Mouse (Mus musculus): ENCODE results near the gene Gm20931.
"Not testable (repeated sequence)": the region's sequence is repeated elsewhere in the genome, so short reads cannot be mapped to it uniquely, and the experiment has no call there.

Gene Gm20931

DNA sequence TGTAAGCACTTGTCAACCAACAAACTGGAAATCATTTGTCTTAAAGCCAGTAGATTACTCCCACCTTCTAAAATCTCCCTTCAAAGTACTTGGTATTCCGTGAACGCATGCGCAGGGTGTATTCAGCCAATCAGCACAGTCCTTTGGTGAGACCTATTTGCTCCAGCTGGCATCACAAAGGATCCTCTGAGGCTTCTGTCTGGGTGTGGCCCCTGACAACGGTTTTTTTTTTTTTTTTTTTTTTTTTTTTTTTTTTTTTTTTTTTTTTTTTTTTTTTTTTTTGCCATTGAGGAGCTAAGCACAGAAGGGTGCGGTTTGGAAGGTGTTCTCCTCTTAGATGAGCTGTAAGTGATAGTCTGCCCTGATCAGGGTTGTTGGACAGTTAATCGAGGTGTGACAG lies at the start of gene Gm20931:
TSS of gene Gm20931 (plus strand) at position 301 of the 400 bp plus-strand sequence.
- not testable (repeated sequence) for DNase-seq
